In the genomic region with DNA sequence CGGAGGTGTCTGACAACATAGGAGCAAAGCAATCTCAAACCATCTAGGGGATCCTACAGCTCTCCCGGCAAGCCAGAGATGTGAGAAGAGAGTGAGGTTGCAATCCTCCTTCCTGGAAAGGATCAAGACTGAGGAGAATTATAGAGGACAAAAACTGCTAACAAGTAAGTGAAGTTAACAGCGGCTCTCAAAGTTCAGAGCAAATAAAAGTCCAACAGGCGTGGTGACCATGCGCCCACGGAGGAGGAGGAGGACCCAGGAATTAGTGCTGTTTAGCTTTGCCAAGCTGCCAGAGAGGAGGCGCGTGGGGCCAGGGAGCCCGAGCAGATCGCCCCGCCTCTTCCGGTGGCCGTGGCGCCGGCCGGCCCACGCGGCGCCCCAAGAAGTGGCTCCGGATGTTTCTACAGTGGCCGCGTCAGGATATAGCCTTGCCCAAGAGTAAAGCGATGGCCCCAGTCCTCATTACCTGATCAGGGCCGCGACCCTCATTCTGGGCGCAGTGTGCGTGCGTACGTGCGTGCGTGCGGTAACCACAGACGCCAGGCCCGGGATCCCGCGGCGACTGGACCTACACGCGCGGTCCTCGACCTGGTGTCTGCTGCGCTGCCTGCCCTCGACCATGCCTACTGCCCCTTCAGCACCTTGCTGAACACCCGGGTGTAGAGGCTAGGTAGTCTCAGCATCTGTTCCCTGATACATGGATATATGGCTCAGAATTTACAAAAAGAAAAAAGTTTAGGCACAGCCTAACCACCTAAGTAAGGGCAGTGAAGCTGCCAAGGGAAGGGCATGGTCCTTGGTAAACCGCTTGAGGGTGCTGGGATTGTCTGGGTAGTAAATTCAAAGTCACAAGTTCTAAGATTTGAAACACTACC, we compare ENCODE assay signal across 8 mouse cellular contexts. TPM values are rescaled to one million over a fixed set of nuclear protein-coding genes. Genes with fewer than 3 reads are reported as not detected.
DNase-seq lines count a peak whose midpoint lies in the region; ATAC-seq and TF ChIP-seq lines count a peak whose summit lies in the region.

A gene (minus strand): TSS at position 600 of the 875 bp plus-strand sequence.

- H3K9me3 ChIP-seq in E14TG2a.4 (ENCODE audit: low read length), result no peaks in the 10 kb centered on the region
- no peaks in the 10 kb centered on the region for H3K9me3 ChIP-seq in forebrain, embryonic 12.5 days
- H3K9me3 ChIP-seq in heart, postnatal 0 days (replicated peaks; ENCODE audit: control insufficient read depth, low read length), result no peaks in the 10 kb centered on the region
- H3K9me3 ChIP-seq in liver, embryonic 16.5 days (replicated peaks; ENCODE audit: control insufficient read depth, low read length), result no peaks in the 10 kb centered on the region
- H3K9me3 ChIP-seq in neural tube, embryonic 13.5 days, result no peaks in the 10 kb centered on the region

- peak; percentile 76 for DNase-seq in c-Kit-positive CD71-positive TER-119-positive erythroid progenitor cells, embryonic 14.5 days (ENCODE audit: low spot score)
- DNase-seq in heart, postnatal 0 days (ENCODE audit: low spot score), result peak; percentile 90
- peak; percentile 88 to 93 for DNase-seq in kidney, postnatal 4 days

- peak within 1 kb of the TSS; percentile 88 for H3K27ac ChIP-seq in forebrain, embryonic 12.5 days
- H3K27ac ChIP-seq in heart, postnatal 0 days (ENCODE audit: low read depth), result peak within 1 kb of the TSS; percentile 93
- peak within 1 kb of the TSS; percentile 77 for H3K27ac ChIP-seq in liver, embryonic 16.5 days (ENCODE audit: low read length)
- peak within 1 kb of the TSS; percentile 92 for H3K27ac ChIP-seq in neural tube, embryonic 13.5 days (replicated peaks)
- peak within 1 kb of the TSS; percentile 96 for H3K27ac ChIP-seq in testis, adult 2 months (ENCODE audit: control insufficient read depth, insufficient read depth, low read depth, low read length)

- peak; percentile 96 for ATAC-seq in forebrain, embryonic 12.5 days (ENCODE audit: low FRiP score)
- ATAC-seq in heart, postnatal 0 days (ENCODE audit: insufficient read depth, low read depth), result peak; percentile 97
- ATAC-seq in liver, embryonic 16.5 days (ENCODE audit: low read depth), result peak; percentile 96
- ATAC-seq in neural tube, embryonic 13.5 days (ENCODE audit: low read depth), result peak; percentile 97

- peak within 1 kb of the TSS; percentile 71 for H3K9ac ChIP-seq in forebrain, embryonic 12.5 days
- H3K9ac ChIP-seq in heart, postnatal 0 days (replicated peaks; ENCODE audit: low read depth, low read length), result peak within 1 kb of the TSS; percentile 79
- H3K9ac ChIP-seq in liver, embryonic 16.5 days (ENCODE audit: low read depth, low read length), result peak within 1 kb of the TSS; percentile 76
- peak within 1 kb of the TSS; percentile 80 for H3K9ac ChIP-seq in neural tube, embryonic 13.5 days

- H3K36me3 ChIP-seq in E14TG2a.4 (ENCODE audit: insufficient read depth, low read length), result no peaks in the 10 kb centered on the region
- H3K36me3 ChIP-seq in forebrain, embryonic 12.5 days (replicated peaks), result no peaks in the 10 kb centered on the region
- H3K36me3 ChIP-seq in heart, postnatal 0 days (replicated peaks; ENCODE audit: control insufficient read depth, insufficient read depth, low read length), result no peaks in the 10 kb centered on the region
- no peaks in the 10 kb centered on the region for H3K36me3 ChIP-seq in liver, embryonic 16.5 days (ENCODE audit: control insufficient read depth, insufficient read depth)
- no peaks in the 10 kb centered on the region for H3K36me3 ChIP-seq in neural tube, embryonic 13.5 days
- H3K36me3 ChIP-seq in testis, adult 2 months (ENCODE audit: control insufficient read depth, insufficient read depth, low read length), result no peaks in the 10 kb centered on the region

- TF ChIP-seq EP300 in heart, postnatal 0 days (IDR thresholded peaks at IDR 0.05; ENCODE audit: low read depth), result peak; percentile 97

- TF ChIP-seq CTCF in E14TG2a.4 (conservative IDR thresholded peaks at IDR 0.05; ENCODE audit: low read length), result no peak
- no peak for TF ChIP-seq CTCF in heart, postnatal 0 days (IDR thresholded peaks at IDR 0.05; ENCODE audit: low read depth)
- TF ChIP-seq CTCF in testis, adult 2 months (IDR thresholded peaks at IDR 0.05; ENCODE audit: control insufficient read depth, insufficient read depth, insufficient replicate concordance, low read depth, low read length), result no peak

- H3K27me3 ChIP-seq in E14TG2a.4 (ENCODE audit: insufficient read depth, low read length), result no peaks in the 10 kb centered on the region
- H3K27me3 ChIP-seq in forebrain, embryonic 12.5 days, result no peaks in the 10 kb centered on the region
- no peaks in the 10 kb centered on the region for H3K27me3 ChIP-seq in heart, postnatal 0 days (ENCODE audit: control insufficient read depth, insufficient read depth, low read length)
- H3K27me3 ChIP-seq in liver, embryonic 16.5 days (ENCODE audit: control insufficient read depth, insufficient read depth, low read depth, low read length), result no peaks in the 10 kb centered on the region
- no peaks in the 10 kb centered on the region for H3K27me3 ChIP-seq in neural tube, embryonic 13.5 days
- H3K27me3 ChIP-seq in testis, adult 2 months (ENCODE audit: control insufficient read depth, insufficient read depth, low read length), result no peaks in the 10 kb centered on the region

- under 1% methylated on average over 45 of the region's 45 CpGs for WGBS in forebrain, embryonic 12.5 days
- WGBS in heart, postnatal 0 days, result under 1% methylated on average over 45 of the region's 45 CpGs
- under 1% methylated on average over 43 of the region's 45 CpGs for WGBS in liver, embryonic 16.5 days (ENCODE audit: insufficient replicate concordance)
- under 1% methylated on average over 45 of the region's 45 CpGs for WGBS in neural tube, embryonic 13.5 days

- peaks cover 11% of the 10 kb centered on the region for H3K4me1 ChIP-seq in E14TG2a.4 (replicated peaks; ENCODE audit: low read depth, low read length)
- H3K4me1 ChIP-seq in forebrain, embryonic 12.5 days, result 0 out of 2 replicates have a peak, but pooled peaks cover 5% of the 10 kb centered on the region
- H3K4me1 ChIP-seq in heart, postnatal 0 days (ENCODE audit: control insufficient read depth, insufficient read depth), result 0 out of 2 replicates have a peak, but pooled peaks cover 5% of the 10 kb centered on the region
- H3K4me1 ChIP-seq in liver, embryonic 16.5 days (ENCODE audit: control insufficient read depth, low read depth, low read length), result no peaks in the 10 kb centered on the region
- peaks cover 8% of the 10 kb centered on the region for H3K4me1 ChIP-seq in neural tube, embryonic 13.5 days (replicated peaks)
- no peaks in the 10 kb centered on the region for H3K4me1 ChIP-seq in testis, adult 2 months (ENCODE audit: control insufficient read depth, insufficient read depth, low read length)

- peak; percentile 83 for TF ChIP-seq POLR2A in testis, adult 2 months (IDR thresholded peaks at IDR 0.05; ENCODE audit: control insufficient read depth, low read depth, low read length)

- H3K4me3 ChIP-seq in E14TG2a.4 (replicated peaks; ENCODE audit: low read length), result peak within 1 kb of the TSS; percentile 83
- peak within 1 kb of the TSS; percentile 65 for H3K4me3 ChIP-seq in forebrain, embryonic 12.5 days (replicated peaks)
- peak within 1 kb of the TSS; percentile 81 for H3K4me3 ChIP-seq in heart, postnatal 0 days (ENCODE audit: low read depth, low read length)
- H3K4me3 ChIP-seq in liver, embryonic 16.5 days (ENCODE audit: low read depth, low read length), result peak within 1 kb of the TSS; percentile 83
- peak within 1 kb of the TSS; percentile 70 for H3K4me3 ChIP-seq in neural tube, embryonic 13.5 days
- H3K4me3 ChIP-seq in testis, adult 2 months (ENCODE audit: control insufficient read depth, low read depth, low read length), result peak within 1 kb of the TSS; percentile 97

- H3K4me2 ChIP-seq in forebrain, embryonic 12.5 days, result peak within 1 kb of the TSS; percentile 68
- H3K4me2 ChIP-seq in heart, postnatal 0 days (ENCODE audit: low read depth, low read length), result peak within 1 kb of the TSS; percentile 78
- peak within 1 kb of the TSS; percentile 81 for H3K4me2 ChIP-seq in liver, embryonic 16.5 days (ENCODE audit: low read depth, low read length)
- peak within 1 kb of the TSS; percentile 72 for H3K4me2 ChIP-seq in neural tube, embryonic 13.5 days

RNA-seq across cellular contexts. Expression of the gene that starts here (rescaled TPM):
- polyA plus RNA-seq in forebrain, embryonic 12.5 days (2016; fragmentation: Nextera tagmentation; extraction: Ambion mirVana), result 20.8 and 21.7 TPM in 2 replicates
- 6.9 and 12.4 TPM in 2 replicates for total RNA-seq in heart, postnatal 0 days (2014; rRNA removed; ENCODE audit: low replicate concordance)
- polyA plus RNA-seq in heart, postnatal 0 days (2015; fragmentation: Nextera tagmentation; extraction: Ambion mirVana), result 10.7 and 11.5 TPM in 2 replicates
- polyA plus RNA-seq in liver, embryonic 16.5 days (2015; fragmentation: Nextera tagmentation; extraction: Ambion mirVana), result 5.4 and 5.7 TPM in 2 replicates
- polyA plus RNA-seq in neural tube, embryonic 13.5 days (2015; fragmentation: Nextera tagmentation; extraction: Ambion mirVana), result 16.0 and 16.4 TPM in 2 replicates
- polyA plus RNA-seq in testis, adult 2 months (2012; rRNA removed), result 5.6 and 6.6 TPM in 2 replicates

Comparison
In these comparisons a context has a peak if more than half of its experiments do, and no peak if none do; other contexts are left out.
1. Peak in every context shown above with its lines: DNase-seq, ATAC-seq, H3K4me3 ChIP-seq and H3K27ac ChIP-seq.